Mouse (Mus musculus): ENCODE measurements around the gene Ablim2.

The Ablim2 gene

GRCm38 (mm10) chr5:35757639-35758001 lies at the start of gene Ablim2:
Gene Ablim2 (plus strand): TSS chr5:35757880.
- DNase-seq (ENCODE audit: extremely low read depth, insufficient read length, low spot score), result no peak

- peak; percentile 50 for DNase-seq (ENCODE audit: extremely low read depth, insufficient read length, low spot score)
These were observed 47.2 kb upstream of the Ablim2 start for GRCm38 (mm10) chr5:35710481-35710880.

- DNase-seq (ENCODE audit: extremely low read depth, insufficient read length, low spot score), result no peak
These were observed 46.7 kb upstream of the Ablim2 start for GRCm38 (mm10) chr5:35710931-35711330.

GRCm38 (mm10) chr5:35712517-35712916 lies 45.2 kb upstream of the Ablim2 start:
- no peak for DNase-seq (ENCODE audit: extremely low read depth, insufficient read length, low spot score)

- peak; percentile 49 for DNase-seq (ENCODE audit: extremely low read depth, insufficient read length, low spot score)
These were observed 43.9 kb upstream of the Ablim2 start for GRCm38 (mm10) chr5:35713649-35714354.

- no peak for DNase-seq (ENCODE audit: extremely low read depth, insufficient read length, low spot score)
These were observed 40.2 kb upstream of the Ablim2 start for GRCm38 (mm10) chr5:35717455-35717854.

GRCm38 (mm10) chr5:35717946-35718345 lies 39.7 kb upstream of the Ablim2 start:
- no peak for DNase-seq (ENCODE audit: extremely low read depth, insufficient read length, low spot score)

- DNase-seq (ENCODE audit: extremely low read depth, insufficient read length, low spot score), result no peak
These were observed 38.9 kb upstream of the Ablim2 start for GRCm38 (mm10) chr5:35718817-35719216.

GRCm38 (mm10) chr5:35719343-35719742 lies 38.3 kb upstream of the Ablim2 start:
- DNase-seq (ENCODE audit: extremely low read depth, insufficient read length, low spot score), result no peak

- no peak for DNase-seq (ENCODE audit: extremely low read depth, insufficient read length, low spot score)
These were observed 37.8 kb upstream of the Ablim2 start for GRCm38 (mm10) chr5:35719880-35720279.

- no peak for DNase-seq (ENCODE audit: extremely low read depth, insufficient read length, low spot score)
These were observed 35.7 kb upstream of the Ablim2 start for GRCm38 (mm10) chr5:35721933-35722332.

GRCm38 (mm10) chr5:35722654-35723053 lies 35.0 kb upstream of the Ablim2 start:
- peak; percentile 34 for DNase-seq (ENCODE audit: extremely low read depth, insufficient read length, low spot score)

- no peak for DNase-seq (ENCODE audit: extremely low read depth, insufficient read length, low spot score)
These were observed 33.8 kb upstream of the Ablim2 start for GRCm38 (mm10) chr5:35723900-35724299.

- DNase-seq (ENCODE audit: extremely low read depth, insufficient read length, low spot score), result no peak
These were observed 31.8 kb upstream of the Ablim2 start for GRCm38 (mm10) chr5:35725840-35726239.

GRCm38 (mm10) chr5:35727447-35727846 lies 30.2 kb upstream of the Ablim2 start:
- DNase-seq (ENCODE audit: extremely low read depth, insufficient read length, low spot score), result no peak

- DNase-seq (ENCODE audit: extremely low read depth, insufficient read length, low spot score), result no peak
These were observed 29.2 kb upstream of the Ablim2 start for GRCm38 (mm10) chr5:35728344-35728956.

GRCm38 (mm10) chr5:35728957-35729460 lies 28.7 kb upstream of the Ablim2 start:
- no peak for DNase-seq (ENCODE audit: extremely low read depth, insufficient read length, low spot score)

GRCm38 (mm10) chr5:35729844-35730243 lies 27.8 kb upstream of the Ablim2 start:
- DNase-seq (ENCODE audit: extremely low read depth, insufficient read length, low spot score), result no peak

GRCm38 (mm10) chr5:35730552-35730951 lies 27.1 kb upstream of the Ablim2 start:
- DNase-seq (ENCODE audit: extremely low read depth, insufficient read length, low spot score), result no peak

- DNase-seq (ENCODE audit: extremely low read depth, insufficient read length, low spot score), result no peak
These were observed 26.7 kb upstream of the Ablim2 start for GRCm38 (mm10) chr5:35731006-35731405.

- no peak for DNase-seq (ENCODE audit: extremely low read depth, insufficient read length, low spot score)
These were observed 24.2 kb upstream of the Ablim2 start for GRCm38 (mm10) chr5:35733523-35733922.

GRCm38 (mm10) chr5:35737231-35737901 lies 20.3 kb upstream of the Ablim2 start:
- no peak for DNase-seq (ENCODE audit: extremely low read depth, insufficient read length, low spot score)
